Mouse (Mus musculus) left cerebral cortex, postnatal 14 days (tissue): ENCODE measurements around the gene Egln3. TPM values are rescaled to one million over a fixed set of nuclear protein-coding genes. Genes with fewer than 3 reads are reported as not detected.

ENCODE experiments used
- DNase-seq, 2 experiments: peaks; one replicate each; pipeline ENCODE4 v3.0.0; 2021 to 2022; ENCODE audit warnings: low spot score in 2 of 2, mixed read lengths in 1 of 2
- intact Hi-C: fragments of 180-260 bp; cut with DNase I; formaldehyde crosslinking; loops from one replicate; pipeline ENCODE4 v1.15.1; 2025
- total RNA-seq, 2 experiments: library from RNA; stranded (reverse); gene quantifications; 2 replicates each; pipeline ENCODE4 v1.2.3; 2021

Egln3 gene
- total RNA-seq, 2 experiments from 2014 or later: 11.3 to 11.4 TPM

GRCm38 (mm10) chr12:54205731-54206130 lies 2.1 kb upstream of the Egln3 start:
- intact Hi-C loops: loop anchor here (10.0 kb wide), 1 partner anchor 279 kb away; no protein-coding TSS in a partner anchor
- DNase-seq: no peak

DNA sequence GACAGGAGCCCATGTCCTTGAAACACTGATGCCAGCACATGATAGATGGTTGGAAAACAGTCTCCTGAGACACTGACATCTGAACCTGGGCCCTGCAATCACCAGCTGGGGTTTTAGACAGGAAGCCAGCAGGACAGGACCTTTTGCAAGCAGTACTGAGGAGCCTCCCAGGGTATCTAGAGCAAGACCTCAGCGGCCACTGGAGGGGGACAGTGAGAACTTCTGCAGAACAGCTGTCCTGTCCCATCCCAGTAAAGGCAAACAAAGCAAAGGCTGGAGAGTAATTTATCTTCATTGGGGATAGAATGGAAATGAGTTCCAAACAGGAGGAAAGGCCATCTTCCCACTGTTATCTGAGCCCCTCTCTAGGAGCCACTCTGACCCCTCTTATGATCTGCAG lies 1.5 kb upstream of the Egln3 start:
- no peak for DNase-seq
- intact Hi-C loops: loop anchor here (10.0 kb wide), 1 partner anchor 280 kb away; no protein-coding TSS in a partner anchor

- intact Hi-C loops: loop anchor here (5.0 to 10.0 kb wide), 2 partner anchors 149 to 282 kb away; no protein-coding TSS in a partner anchor
- peak in 1 of 2 experiments; percentile 17 for DNase-seq
These were observed 650 bp downstream of the Egln3 start for GRCm38 (mm10) chr12:54202765-54203655.

DNA sequence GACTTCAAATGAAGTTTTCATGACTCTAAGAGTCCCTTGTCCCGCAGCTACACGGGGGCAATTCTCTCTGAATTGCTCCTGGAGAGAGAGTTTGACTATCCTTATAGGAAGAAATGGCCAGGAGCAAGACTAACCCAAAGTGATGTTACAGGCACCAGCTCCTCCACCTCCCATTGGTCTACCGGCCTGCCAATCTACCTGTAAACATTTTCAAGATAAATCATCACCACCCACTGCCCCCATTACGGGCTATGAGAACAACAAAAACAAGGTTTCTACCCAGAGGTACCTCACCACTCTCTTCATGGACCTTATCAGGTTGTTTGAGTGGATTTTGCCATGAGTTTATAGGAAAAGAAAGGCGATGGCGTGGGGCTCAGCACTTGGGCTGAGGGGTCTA lies 1.4 kb downstream of the Egln3 start:
- DNase-seq: no peak
- intact Hi-C loops: loop anchor here (5.0 to 10.0 kb wide), 2 partner anchors 150 to 283 kb away; no protein-coding TSS in a partner anchor

GRCm38 (mm10) chr12:54200856-54201255 lies 2.8 kb downstream of the Egln3 start:
- DNase-seq: no peak
- intact Hi-C loops: loop anchor here (5.0 to 10.0 kb wide), 2 partner anchors 151 to 284 kb away; no protein-coding TSS in a partner anchor

DNA sequence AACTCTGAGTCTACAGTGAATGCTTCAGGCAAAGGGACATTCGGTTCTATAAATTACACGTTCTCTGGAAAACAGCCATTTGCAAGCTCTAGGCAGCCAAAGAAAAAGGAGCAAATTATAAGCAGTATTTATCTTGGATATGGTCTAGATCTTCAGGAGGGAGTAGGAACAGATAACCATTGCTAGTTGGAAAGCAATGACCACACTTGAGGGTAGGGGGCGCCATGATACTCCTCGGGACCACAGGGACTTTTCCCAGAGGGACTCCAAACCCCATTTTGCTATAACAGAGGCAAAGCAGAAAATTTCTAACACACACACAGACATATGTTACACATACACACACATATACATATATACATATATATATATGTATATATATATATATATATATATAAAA lies 3.5 kb downstream of the Egln3 start:
- peak; percentile 22 to 24 for DNase-seq
- intact Hi-C loops: loop anchor here (5.0 to 10.0 kb wide), 2 partner anchors 152 to 285 kb away; no protein-coding TSS in a partner anchor

GRCm38 (mm10) chr12:54198282-54198918 lies 5.3 kb downstream of the Egln3 start:
- intact Hi-C loops: no loop called here
- DNase-seq: no peak

DNA sequence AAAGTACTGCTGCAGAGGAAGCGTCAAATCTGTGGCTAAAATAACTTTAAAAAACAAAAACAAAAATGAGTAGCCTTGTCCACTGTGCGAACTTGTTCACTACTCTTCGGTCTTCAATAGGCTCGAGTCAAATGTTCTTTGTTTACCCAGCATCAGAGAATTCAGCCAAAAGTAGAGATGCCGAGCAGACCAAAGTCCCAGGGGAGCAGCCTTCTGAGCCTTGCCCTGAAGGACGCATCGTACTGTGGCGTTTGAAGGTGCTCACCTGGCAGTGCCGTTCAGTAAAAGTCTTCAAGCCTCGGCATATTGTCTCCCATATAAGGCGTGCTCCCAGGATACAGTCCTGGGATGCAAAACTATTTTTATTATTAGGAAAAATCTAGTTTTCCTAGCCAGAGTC lies 5.8 kb downstream of the Egln3 start:
- intact Hi-C loops: no loop called here
- DNase-seq: no peak

DNA sequence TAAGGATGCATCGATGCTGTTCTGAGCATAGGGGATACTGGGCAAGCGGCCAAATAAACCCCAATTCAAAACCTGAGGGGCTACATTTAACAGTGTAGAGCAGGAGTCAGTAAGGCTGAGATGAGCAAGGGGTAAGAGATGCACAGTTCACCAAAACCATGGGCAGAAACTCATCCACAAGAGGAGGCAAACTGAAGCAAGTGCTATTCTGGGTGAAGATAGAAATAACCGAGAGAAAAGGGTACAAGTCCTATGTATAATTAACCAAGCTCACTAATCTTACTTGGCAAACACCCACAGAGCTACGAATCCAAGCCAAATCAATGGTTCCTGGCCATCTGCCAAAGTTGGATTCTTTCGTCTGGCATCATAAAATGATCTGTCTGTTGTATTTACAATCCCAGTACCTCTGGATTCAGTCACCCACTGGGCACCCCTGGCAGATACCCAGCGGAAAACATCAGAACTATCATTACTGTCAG lies 6.3 kb downstream of the Egln3 start:
- intact Hi-C loops: no loop called here

GRCm38 (mm10) chr12:54196881-54197280 lies 6.8 kb downstream of the Egln3 start:
- intact Hi-C loops: no loop called here
- no peak for DNase-seq

More for the DNA sequence above, 6.3 kb downstream of the Egln3 start:
- DNase-seq: peak; percentile 22 to 53

DNA sequence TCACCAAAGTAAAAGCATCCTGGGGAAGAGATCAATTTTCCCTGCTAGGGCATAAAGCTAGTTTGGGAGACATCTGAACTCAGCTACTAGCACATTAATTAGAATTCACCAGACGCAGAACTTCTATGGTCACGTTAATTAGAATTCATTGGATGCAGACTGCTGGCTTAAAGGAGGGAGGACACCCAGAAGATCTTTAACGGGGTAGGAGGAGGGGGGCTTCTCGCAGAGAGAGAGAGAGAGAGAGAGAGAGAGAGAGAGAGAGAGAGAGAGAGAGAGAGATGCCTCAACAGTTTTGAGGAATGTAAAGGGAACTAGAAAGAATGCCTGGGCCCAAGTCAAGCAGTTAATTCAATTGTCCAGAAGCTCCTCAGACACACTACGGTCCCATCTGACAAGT lies 9.5 kb downstream of the Egln3 start:
- DNase-seq: no peak
- intact Hi-C loops: no loop called here

DNA sequence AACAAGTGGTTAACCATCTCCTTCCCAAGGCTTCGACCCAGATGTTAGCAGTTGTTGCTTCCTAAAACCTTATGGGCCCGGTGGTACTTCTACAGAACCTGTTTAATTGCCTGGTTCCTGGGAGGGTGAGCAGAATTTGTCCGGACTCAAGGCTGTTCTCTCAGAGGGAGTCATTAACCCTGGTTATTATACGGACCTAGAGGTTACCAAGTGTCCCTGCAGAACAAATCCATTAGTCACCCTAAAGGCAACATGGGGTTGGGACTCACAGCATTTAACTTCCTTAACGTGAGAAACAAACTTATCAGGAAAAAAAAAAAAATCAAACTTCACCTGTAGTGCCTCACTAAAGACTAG lies 11.4 kb downstream of the Egln3 start:
- intact Hi-C loops: no loop called here

GRCm38 (mm10) chr12:54191608-54192304 lies 11.9 kb downstream of the Egln3 start:
- DNase-seq: peak; percentile 78 to 83
- intact Hi-C loops: no loop called here

More for the DNA sequence above, 11.4 kb downstream of the Egln3 start:
- no peak for DNase-seq

DNA sequence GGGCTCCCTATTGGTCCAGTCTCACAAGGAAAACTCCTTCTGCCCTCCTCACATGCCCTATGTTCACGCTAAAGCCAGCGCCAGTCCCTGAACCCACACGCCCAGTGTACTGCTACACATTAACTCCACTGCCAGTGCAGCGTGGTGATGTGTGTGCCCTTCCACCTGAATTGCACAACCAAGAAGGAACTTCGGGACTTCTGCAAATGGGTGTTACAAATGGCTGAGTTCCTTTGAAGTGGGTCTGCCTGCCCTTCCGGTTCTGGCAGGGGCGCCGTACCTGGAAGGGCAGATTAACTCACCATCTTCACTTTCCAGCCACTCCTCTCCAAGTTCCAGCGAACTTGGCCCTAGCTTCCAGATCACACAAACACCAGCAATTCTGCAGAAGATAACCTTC lies 12.5 kb downstream of the Egln3 start:
- DNase-seq: no peak
- intact Hi-C loops: no loop called here

DNA sequence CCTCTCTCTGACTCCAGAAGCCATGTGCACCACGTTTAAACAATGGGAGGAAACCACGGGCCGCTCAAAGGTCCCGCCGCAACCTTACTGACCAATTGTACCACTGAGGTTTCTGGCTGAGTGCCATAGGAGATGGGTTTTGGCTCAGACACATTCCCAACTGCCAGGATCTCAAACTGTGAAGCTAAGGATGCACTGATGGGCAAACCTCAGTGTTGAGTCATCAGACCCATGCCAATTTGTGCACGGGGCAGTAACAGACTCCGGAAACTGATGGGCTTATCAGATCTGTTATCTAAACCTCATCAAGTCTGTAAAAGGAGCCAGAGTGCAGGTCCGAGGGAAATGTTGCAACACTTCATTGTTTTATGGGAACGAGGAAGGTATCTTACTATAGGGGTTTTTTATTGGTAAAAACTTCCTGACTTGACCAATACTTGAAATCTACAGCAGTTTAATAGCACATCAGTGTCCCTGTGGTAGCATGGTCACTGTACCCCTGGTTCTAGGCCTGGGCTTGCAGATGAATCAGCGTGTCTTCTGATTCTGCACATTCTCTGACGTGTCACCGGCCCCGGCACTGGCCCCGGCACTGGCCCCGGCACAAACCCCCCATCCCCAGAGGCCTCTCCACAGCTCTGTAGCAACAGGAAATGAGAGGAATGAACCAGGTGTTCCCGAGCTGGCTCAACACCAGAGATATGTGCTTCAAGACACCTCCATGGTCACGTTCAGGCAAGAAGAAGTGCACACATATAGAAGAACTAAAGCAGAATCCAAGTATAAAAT lies 15.7 kb downstream of the Egln3 start:
- intact Hi-C loops: no loop called here
- no peak for DNase-seq

DNA sequence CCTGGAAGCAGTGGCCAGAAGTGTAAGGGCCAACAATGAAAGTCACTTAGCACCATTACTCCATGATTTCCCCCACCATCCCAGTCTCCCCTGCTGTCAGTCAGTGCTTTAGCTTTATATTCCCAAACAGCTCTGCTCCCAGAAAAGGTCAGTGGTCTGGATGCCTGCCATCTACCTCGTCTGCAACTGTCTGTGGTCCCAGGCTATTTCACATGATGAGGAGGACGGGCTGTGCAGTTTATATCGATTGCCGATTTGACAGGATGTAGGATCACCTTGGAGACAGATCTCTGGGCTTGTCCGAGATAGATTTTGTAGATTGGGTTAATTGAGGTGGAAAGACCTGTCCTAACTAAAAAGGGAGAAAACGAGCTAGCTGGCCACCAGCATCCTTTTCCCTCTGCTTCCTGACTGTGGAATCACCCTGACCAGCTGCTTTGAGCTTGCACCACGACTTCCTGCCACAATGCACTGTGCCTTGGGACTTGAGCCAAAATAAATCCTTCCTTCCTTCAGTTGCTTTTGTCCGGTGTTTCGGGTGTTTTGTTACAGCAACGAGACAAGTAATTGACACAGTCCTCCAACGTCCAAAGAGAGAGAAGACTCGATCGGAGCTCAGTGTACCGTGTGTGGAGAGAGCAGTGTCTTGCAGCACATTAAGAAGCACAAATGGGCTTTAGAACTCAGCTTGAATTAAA lies 16.6 kb downstream of the Egln3 start:
- intact Hi-C loops: no loop called here
- no peak for DNase-seq

DNA sequence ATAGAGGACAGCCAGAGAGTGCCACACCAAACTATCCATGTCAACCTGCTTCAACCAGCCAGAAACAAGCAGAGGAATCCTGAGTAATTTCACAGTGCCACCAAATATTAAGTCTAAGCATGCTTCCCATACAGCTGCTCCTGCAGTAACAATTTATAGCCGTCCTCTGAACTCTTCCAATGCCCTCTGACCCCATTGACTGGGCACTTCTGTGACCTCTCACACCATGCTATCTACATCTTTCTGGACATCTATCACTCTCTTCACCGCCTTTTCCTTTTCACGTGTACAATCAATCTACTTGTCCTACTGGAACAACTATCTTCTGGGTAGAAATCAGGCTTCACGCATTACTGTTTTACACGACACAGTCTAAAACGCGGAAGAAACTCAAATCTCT lies 19.4 kb downstream of the Egln3 start:
- intact Hi-C loops: no loop called here
- no peak for DNase-seq

GRCm38 (mm10) chr12:54178323-54178722 lies 25.3 kb downstream of the Egln3 start:
- intact Hi-C loops: no loop called here
- no peak for DNase-seq
